Mouse (Mus musculus): Measurements from ENCODE around the gene Bloc1s1.

Bloc1s1 gene

DNA sequence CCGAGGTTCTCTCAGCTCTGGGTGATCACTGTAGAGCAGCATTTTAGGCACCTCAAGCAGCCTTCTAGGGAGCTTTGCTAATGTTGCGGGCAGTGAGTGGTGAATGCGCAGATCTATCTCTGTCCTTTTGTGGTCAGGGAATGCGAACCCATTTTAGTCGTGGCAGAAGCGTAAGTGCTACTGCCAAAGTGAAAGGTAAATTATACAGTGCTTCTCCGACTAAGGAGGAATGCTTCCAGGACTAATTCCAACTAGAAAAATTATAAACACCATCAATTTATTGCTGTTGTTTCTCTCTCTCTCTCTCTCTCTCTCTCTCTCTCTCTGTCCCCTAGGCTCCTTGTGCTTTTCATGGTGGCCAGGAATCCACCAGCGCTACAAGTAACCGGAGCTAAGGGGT lies at the start of gene Bloc1s1:
Bloc1s1 (minus strand) TSS at position 101 of the 400 bp plus-strand sequence.
- DNase-seq (ENCODE audit: low spot score in 2 of 2) = no peak

- no peak for DNase-seq (ENCODE audit: low spot score in 2 of 2)
These were observed 49.0 kb upstream of the Bloc1s1 start for GRCm38 (mm10) chr10:128972841-128973240.

DNA sequence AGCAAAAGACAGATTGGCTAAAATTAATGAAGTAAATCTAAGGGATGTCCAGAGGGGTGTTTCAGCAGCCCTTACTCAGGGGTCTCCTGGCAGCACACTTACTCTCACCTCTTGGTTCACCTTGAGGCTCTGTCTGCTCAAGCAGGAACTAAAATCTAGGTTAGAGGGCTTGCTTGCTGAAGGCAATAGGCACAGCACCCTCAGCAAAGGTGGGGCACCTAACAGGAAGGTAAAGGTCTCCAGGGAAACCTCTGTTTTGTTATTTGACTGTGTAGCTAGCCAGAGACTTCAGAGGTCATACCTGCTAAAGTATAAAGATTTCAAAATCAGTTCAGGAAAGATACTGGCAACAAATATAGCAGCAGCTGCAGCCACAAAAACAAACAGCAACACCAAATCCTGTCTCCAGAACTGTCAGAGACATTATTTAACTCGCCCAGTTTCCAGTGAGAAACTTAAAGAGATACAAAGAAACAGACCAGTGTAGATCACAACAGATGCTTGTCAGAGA lies 47.0 kb upstream of the Bloc1s1 start:
- no peak for DNase-seq (ENCODE audit: low spot score in 2 of 2)

GRCm38 (mm10) chr10:128968341-128968749 lies 44.5 kb upstream of the Bloc1s1 start:
- no peak for DNase-seq (ENCODE audit: low spot score in 2 of 2)

GRCm38 (mm10) chr10:128965871-128966270 lies 42.0 kb upstream of the Bloc1s1 start:
- DNase-seq (ENCODE audit: low spot score in 2 of 2) = no peak

GRCm38 (mm10) chr10:128964961-128965360 lies 41.1 kb upstream of the Bloc1s1 start:
- DNase-seq (ENCODE audit: low spot score in 2 of 2) = no peak

DNA sequence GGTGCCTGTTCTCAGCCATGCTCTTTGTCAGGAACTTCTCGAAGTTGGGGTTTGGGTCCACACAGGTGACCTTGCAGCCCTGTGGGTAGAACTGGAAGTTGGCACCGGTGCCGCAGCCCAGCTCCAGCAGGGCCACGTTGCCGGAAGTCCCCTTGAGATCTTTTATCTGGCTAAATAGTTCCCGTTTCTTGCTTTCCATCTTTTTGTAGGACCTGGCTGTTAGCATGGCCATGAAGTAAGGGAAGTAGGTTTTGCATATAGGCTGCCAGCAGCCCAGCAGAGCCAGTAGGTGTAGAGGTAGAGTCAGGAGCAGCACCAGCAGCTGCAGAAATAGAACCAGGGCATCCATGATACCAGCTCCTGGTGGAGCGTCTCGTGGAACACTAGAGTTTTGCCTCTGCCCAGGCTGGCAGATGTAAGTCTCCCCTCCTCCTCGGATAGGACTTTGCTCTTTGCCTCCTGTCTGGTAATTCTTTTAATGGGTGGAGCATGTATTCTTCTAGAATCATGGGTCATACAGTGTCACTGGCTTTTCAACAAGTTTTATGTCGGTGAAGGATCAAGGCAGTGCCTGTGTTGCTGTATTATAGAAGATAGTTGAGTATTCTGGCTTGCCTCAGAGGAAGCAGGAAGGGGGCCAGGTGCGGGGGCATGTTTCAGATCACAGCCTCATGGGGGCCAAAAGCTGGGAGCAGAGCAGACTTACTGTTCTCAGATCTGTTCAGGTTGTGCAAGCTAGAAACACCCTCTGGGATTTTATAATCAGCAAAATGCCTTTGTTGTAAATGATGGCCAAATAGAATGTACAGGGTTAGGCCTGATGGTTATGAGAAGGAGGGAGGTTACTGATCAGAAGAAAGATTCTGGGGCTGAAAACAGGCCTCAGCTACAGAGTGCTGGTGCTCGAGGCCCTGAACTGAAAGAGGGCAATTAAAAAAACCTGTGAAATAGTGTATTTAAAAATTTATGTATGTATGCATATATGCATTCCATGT lies 37.1 kb upstream of the Bloc1s1 start, which contains the start of gene Mettl7b:
Mettl7b (minus strand) TSS at position 399 of the 995 bp plus-strand sequence.
- DNase-seq (ENCODE audit: low spot score in 2 of 2) = no peak

DNA sequence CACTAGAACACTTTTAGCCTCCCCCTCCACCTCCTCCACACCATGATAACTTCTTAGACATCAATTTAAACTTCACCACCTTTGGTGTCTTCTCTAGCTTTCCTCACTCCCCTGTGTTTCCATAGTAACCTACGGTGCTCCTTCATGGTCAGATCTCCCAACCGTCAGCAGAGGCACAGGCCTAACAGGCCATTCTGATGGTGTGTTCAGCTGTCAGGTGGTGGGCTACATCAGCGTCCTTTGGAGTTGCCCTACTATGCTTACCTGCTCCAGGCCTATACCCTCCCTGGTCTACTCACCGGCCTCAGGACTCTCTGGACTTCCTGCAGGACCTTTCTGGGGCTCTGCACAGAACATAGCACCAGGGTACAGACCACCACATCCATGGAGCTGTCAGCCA lies 36.3 kb upstream of the Bloc1s1 start:
- no peak for DNase-seq (ENCODE audit: low spot score in 2 of 2)

DNA sequence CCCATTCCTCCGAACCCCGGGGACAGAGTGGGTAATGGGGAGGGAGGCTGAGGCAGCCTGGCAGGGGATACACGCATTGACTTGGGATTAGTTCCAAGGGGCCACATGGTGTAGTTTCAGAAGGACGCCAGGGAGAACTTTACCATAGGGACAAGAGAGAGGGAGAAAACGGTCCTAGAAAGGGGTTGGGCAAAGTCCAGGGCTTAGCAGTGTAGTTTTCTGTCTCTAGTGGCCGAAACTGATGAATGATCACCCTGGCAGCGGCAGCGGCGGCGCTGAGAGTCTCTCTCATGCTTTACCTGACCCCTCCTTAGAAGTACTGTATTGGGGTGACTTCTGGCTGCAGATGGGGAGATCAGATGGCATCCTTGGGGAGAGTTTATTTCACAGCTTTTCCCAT lies 34.5 kb upstream of the Bloc1s1 start:
- no peak for DNase-seq (ENCODE audit: low spot score in 2 of 2)

DNA sequence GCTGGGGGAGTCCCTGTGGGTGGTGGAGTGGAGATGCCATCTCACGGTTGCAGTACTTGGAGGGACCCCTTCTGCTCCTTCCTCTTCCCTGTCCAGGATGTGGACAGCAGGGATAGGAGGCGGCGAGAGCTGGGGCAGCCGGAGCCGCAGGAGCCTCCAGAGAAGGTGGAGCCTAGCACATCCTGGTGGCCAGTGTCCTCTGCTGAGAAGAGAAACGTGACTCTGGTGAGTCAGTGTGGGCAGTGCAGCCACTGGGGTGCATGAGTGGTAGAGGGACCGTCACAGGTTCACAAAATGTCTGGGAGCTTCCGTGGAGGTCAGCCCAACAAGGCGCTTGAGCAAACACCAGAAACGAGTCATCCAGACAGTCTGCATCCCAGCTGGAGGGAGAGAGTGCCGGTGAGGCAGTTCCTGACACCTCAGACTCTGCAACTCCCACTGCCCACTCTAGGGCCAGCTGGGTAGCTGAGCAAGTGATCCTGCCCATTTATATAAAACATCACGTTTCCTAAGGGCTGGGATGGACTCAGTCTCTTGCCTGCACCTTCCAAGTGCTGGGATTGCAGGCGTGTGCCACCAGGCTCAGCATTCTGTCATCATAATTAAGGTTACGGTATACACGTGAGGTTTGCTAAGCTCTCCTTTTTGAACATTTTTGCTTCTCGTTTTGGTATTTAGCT lies 26.5 kb upstream of the Bloc1s1 start:
- no peak for DNase-seq (ENCODE audit: low spot score in 2 of 2)

GRCm38 (mm10) chr10:128947496-128947895 lies 23.7 kb upstream of the Bloc1s1 start:
- DNase-seq (ENCODE audit: low spot score in 2 of 2) = no peak

DNA sequence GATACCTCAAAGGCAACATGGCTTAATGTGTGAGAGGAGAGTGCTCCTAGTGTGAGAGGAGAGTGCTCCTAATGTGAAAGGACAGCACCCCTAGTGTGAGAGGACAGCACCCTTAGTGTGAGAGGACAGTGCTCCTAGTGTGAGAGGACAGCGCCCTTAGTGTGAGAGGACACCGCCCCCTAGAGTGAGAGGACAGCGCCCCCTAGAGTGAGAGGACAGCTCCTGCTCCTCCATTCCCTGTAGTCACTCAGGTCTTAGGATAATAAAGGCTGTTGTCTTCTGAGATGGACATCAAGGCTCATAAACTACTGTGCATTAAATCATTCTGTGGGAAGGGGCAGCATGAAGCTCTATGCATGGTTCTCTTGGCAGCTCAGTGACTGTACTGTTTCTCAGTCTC lies 21.8 kb upstream of the Bloc1s1 start:
- DNase-seq (ENCODE audit: low spot score in 2 of 2) = no peak

DNA sequence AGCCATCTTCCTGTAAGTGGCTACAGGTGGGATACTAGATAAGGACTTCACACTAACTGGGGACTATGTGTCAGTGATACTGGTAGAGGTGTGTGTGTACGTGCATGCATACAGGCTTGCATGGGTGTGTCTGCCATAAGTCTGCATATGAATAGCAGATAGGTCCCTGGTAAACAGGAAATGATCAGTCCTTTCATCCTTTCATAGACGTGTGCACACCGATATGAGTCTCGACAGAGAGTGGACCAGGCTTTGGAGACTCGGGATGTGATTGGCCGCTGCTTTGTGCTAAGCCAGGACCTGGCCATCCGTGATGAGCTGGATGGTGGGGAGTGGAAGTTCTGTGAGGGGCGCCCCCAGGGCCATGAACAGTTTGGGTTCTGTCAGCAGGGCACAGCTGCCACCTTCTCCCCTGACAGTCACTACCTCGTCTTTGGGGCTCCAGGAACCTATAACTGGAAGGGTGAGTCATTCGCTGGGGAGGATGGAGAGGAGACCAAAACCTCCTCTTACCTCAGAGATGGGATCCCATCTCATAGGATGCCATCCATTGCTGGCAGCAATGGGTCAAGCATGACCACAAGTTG lies 16.7 kb upstream of the Bloc1s1 start:
- no peak for DNase-seq (ENCODE audit: low spot score in 2 of 2)

DNA sequence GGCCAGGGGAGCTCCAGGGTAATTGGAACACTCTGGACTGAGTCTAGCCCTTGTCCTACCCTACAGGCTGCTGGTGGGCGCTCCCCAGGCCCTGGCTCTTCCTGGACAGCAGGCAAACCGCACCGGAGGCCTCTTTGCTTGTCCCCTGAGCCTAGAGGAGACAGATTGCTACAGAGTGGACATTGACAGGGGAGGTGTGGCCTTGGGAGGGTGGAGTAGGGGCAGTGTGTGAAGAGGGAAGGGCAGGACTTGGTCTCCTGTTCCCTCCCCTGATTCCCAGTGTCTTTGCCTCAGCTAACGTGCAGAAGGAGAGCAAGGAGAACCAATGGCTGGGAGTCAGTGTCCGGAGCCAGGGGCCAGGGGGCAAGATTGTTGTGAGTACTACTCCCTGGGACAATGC lies 15.1 kb upstream of the Bloc1s1 start:
- no peak for DNase-seq (ENCODE audit: low spot score in 2 of 2)

DNA sequence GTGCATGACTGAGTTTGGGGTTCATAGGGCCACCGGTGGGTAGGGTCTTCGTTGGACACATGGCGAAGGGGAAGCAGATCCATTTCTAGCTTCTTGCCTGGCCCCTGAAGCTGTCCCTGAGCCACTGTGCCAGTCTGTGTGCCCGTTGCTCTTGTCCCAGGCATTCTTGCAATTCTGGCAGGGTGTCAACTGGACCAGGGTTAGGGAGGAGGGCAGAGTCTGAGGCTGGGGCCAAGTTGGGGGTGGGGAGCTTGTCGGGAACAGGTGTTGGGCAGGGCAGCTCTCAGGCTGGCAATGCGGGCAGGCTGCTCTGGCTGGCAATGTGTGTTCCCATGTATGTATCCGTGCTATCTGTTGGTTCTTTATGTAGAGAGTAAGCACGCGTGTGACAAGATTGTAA lies 14.6 kb upstream of the Bloc1s1 start:
- no peak for DNase-seq (ENCODE audit: low spot score in 2 of 2)

DNA sequence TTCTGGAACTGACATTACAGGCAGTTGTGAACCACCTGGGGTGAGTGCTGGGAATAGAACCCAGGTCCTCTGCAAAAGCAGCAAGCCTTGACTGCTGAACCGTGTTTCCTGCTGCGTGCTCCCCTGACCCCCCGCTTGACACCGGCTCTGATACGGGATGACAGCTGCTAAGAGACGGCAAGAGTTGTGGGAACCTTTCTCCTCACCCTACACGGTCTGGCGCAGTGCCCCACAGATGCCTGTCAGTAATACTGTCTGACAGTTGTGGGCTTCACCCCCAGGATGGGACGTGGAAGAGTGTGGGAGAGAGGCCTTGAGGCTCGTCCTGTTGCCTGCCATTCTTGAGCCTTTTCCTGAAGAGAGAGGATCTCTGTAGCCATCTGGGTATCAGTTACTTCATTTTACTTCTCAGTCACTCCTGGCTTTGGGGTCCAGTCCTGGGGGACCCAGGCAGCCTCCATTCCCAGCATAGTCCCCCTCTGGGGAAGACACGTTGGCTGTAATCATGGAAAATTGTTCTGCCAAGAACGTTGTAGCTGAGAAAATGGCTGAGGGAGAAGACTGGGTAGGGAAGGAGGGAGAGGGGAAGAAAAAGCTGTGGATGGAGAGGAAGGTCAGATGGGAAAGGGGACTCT lies 14.0 kb upstream of the Bloc1s1 start:
- no peak for DNase-seq (ENCODE audit: low spot score in 2 of 2)

- DNase-seq (ENCODE audit: low spot score in 2 of 2) = no peak
These were observed 12.1 kb upstream of the Bloc1s1 start for GRCm38 (mm10) chr10:128935826-128936440.

DNA sequence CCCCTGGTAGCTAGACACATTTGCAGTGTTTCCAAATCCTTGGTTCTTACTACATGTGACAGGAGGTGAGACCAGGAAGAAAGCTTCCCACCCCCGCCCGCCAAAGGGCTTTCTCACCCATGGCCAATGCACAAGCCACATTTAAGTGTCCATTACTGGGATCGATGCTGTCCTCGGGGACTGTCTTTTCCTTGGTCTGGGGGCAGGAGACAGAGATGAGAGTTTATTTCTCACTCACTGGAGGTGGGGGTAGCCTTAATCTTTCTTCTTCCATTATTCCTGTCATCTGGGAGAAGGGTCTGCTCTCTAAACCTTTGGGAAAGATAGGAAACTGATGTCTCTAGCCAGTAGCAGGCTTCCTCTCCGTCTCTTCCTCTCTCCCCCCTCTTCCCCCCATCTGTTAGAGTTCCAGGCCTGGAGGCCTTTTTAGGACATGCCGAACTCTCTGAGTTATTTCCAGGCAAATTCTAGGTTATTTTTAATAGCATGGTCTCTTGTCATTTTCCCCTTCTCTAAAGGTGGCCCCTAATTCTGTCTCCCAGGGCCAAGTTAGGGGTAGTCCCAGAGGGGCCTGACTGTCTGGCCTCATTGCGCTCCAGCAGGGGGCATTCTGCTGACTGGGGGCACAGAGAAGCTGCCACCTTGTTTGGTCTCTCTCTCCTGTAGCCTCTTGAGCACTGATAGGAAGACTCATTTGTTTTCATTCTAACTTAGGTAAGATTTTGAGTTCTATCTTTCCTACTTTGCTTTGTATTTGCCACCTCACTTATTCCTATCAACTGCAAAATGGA lies 11.4 kb upstream of the Bloc1s1 start:
- no peak for DNase-seq (ENCODE audit: low spot score in 2 of 2)

DNA sequence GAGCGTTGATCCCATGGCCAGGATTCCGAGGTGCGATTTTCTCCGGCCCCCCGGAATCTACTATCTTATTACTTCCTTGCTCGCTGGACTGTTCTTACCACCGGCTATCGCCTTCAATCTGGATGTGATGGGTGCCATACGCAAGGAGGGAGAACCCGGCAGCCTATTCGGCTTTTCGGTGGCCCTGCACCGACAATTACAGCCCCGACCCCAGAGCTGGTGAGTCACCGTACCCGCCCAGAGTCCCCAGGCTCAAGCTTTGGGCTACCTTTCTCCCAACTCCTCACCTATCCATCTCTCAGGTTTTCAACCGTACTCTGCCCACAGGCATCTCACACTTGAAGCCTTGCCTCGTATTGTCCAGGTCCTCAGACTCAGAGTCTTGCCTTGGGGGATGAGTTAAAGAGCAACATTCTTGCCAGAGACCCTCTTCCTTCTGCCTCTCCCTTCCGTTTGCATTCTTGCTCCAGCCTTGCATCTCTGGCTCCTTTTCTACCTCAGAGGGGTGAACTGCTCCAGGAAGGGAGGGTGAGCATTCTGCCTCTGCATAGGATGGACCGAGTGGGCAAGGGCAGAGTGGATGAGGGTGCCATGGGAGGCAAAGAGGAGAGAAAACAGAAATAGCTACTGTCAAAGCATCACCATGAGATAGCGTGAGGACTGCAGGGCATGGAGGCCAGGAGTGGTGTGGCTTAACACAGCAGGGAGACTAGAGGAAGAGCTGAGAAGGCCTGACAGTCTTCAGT lies 10.3 kb upstream of the Bloc1s1 start:
- DNase-seq (ENCODE audit: low spot score in 2 of 2) = no peak

- no peak for DNase-seq (ENCODE audit: low spot score in 2 of 2)
These were observed 9.7 kb upstream of the Bloc1s1 start, which contains the start of gene Itga7 for GRCm38 (mm10) chr10:128933574-128933973. TSS of gene Itga7 (plus strand) at chr10:128933818.

All from natural killer cell, adult 2 months (primary cell).